Mouse (Mus musculus) myocyte (in vitro differentiated cells): ENCODE data around the gene Tmprss11f.

Experiments used
- E2F4 ChIP-seq: IDR thresholded peaks from one replicate; pipeline ENCODE4 v1.6.1; 2011; ENCODE audit warnings: mild to moderate bottlenecking, control low read depth, moderate library complexity; ENCODE audit not compliant: insufficient read depth
- MAX ChIP-seq: IDR thresholded peaks from one replicate; pipeline ENCODE4 v1.6.1; 2011; ENCODE audit warnings: low read depth, mild to moderate bottlenecking, control low read depth
- MYOD1 ChIP-seq, 3 experiments: IDR thresholded peaks; one replicate each; pipeline ENCODE4 v1.6.1; 2011; ENCODE audit warnings: control low read depth in 2 of 3, low read depth in 2 of 3, mild to moderate bottlenecking in 2 of 3, moderate library complexity in 1 of 3; ENCODE audit not compliant: insufficient read length in 2 of 3, control insufficient read depth in 1 of 3
- POLR2A ChIP-seq: IDR thresholded peaks from one replicate; pipeline ENCODE4 v1.6.1; 2011; ENCODE audit warnings: low read depth, mild to moderate bottlenecking, control low read depth, moderate library complexity; ENCODE audit not compliant: insufficient read length
- SRF ChIP-seq: IDR thresholded peaks from one replicate; pipeline ENCODE4 v1.6.1; 2011; ENCODE audit warnings: low read depth; ENCODE audit not compliant: control insufficient read depth, insufficient read length
- TCF12 ChIP-seq: IDR thresholded peaks from one replicate; pipeline ENCODE4 v1.6.1; 2011; ENCODE audit warnings: mild to moderate bottlenecking, control low read depth; ENCODE audit not compliant: poor library complexity, insufficient read depth, severe bottlenecking
- USF1 ChIP-seq: IDR thresholded peaks from one replicate; pipeline ENCODE4 v1.6.1; 2011; ENCODE audit warnings: low read depth, mild to moderate bottlenecking, control low read depth, moderate library complexity

- no peak for TF ChIP-seq USF1
- no peak for TF ChIP-seq SRF
- no peak for TF ChIP-seq POLR2A
- no peak for TF ChIP-seq TCF12
- TF ChIP-seq MAX, result no peak
- no peak for TF ChIP-seq E2F4
- TF ChIP-seq MYOD1 (IDR thresholded peaks at IDR 0.05; ENCODE audit: control insufficient read depth in 1 of 3, insufficient read length in 2 of 3, low read depth in 2 of 3), result no peak
These were observed 85.5 kb downstream of the Tmprss11f start for GRCm38 (mm10) chr5:86546693-86547092.
